Mouse (Mus musculus): ENCODE measurements around the gene Zfp184.

The Zfp184 gene

GRCm38 (mm10) chr13:21993957-21994738, 49.3 kb downstream of the Zfp184 start:
- no peak for DNase-seq

DNA sequence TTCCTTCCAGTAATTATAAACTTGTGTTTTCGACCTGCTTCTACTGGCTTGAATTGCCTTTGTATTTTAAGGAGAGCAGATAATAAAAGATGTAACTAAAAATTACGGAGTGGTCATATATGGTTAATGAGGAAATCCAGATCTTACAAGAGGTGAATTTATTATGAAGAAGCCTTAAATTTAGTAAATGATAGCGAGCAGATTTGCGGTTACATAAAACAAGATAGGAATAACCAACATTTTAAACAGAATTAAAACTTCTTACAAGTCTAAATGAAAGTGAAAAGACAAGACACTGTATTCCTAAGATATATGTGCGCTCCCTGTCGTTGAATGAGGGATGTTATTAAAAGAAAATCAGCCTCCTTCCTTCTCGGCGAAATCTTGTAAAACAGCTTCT, 50.0 kb downstream of the Zfp184 start:
- DNase-seq = no peak

GRCm38 (mm10) chr13:21995331-21995914, 50.5 kb downstream of the Zfp184 start:
- DNase-seq = no peak

GRCm38 (mm10) chr13:21996101-21996839, 51.4 kb downstream of the Zfp184 start:
- no peak for DNase-seq

DNA sequence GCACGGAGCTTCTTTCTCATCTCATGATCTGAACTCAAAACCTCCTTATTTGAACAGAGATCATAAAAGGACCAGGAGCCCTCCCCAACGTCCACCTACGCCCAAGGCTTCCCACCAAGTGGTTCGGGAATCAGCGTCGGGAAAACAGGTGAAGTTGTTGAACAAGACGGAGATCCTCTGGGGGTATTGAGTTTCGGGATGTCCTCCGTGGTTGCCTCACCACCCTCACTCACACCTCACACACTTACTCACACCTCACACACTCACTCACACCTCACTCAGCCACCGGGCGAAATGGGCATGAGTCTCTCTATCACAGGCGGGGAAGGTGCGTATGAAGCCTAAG, 51.9 kb downstream of the Zfp184 start:
- DNase-seq = no peak

DNA sequence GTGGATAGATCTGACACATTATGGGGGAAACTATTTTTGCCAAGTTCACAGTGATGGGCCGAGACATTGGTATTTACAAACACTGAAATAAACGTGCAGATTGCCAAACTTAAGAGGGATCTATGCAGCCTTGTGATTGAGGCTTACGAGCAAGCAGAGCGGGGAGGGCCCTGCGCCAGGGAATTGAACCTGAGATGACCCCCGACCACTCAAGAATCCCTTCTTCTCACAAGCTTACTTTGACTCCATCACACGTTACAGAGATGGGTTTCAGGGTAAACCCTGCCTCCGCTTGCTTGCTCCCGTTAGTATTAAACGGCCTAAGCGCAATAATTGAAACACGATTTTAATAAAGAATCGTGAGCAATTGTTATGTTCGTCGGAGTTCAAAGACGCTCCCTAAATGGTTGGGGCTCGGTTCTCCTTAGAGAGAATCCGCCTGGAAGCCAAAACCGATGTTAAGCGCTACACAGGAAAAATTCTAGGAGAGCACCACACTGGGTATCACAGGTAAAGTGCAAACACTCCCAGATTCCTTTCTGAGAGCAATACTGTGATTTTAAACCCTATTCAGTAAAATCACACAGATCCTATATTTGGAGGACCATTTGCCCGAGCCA, 52.4 kb downstream of the Zfp184 start:
- DNase-seq = no peak

- DNase-seq = no peak
Observed at GRCm38 (mm10) chr13:21997821-21998220, 52.9 kb downstream of the Zfp184 start.

GRCm38 (mm10) chr13:21998412-21998811, 53.5 kb downstream of the Zfp184 start:
- DNase-seq = no peak

- no peak for DNase-seq
Observed at GRCm38 (mm10) chr13:21999147-21999546, 54.3 kb downstream of the Zfp184 start.

GRCm38 (mm10) chr13:22001346-22001745, 56.5 kb downstream of the Zfp184 start:
- DNase-seq = no peak

DNA sequence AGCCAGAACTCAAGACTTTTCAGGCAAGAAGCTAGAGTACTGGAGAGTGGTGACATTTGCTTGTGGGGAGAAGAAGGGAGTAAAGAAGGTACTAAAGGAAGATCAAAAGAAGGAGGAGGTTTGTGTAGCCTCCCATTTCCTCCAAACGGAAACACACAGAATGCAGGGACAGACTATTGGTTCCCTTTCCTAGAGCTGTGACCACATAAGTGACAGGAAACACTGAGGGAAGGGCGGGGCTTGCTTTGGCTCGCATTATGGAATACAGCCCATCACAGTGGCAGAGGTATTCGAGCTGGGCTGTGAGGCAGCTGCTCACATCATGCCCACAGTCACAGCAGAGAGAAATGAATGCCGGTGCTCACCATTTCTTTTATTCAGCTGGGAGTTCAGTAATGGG, 56.9 kb downstream of the Zfp184 start:
- DNase-seq = no peak

DNA sequence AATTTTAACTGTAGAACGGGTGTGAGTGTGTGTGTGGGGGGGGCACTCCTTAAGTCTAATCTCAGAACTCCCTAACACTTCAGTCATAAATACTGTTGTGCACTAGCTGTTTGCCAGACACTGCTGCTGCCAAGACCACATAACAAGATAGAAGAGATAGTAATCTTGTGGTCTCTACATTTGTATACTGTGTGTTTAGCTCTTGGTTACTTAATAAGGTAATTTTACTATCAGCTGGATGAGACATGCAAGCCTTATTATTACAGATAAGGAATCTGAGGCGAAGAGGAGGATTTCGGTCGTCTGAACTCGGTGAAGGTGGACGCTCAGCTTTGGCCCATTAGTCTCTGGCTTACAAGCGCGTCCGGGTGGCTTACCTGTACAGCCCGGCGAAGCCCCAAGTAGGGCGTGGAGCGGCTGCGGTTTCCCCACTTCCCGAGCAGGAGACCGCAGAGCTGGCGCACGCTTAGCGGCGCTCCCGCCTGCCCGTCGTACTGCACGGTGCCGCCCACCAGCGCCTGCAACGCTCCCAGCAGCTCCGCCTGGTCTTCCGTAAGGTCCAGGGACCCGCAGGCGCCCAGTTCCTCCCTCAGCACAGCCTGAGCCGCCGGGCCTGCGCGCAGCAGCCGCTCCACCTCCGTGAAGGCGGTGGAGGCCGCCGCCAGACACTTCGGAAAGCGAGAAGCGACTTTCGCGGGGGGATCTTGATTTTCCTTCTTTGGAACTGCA, 60.9 kb downstream of the Zfp184 start:
- DNase-seq = no peak

DNA sequence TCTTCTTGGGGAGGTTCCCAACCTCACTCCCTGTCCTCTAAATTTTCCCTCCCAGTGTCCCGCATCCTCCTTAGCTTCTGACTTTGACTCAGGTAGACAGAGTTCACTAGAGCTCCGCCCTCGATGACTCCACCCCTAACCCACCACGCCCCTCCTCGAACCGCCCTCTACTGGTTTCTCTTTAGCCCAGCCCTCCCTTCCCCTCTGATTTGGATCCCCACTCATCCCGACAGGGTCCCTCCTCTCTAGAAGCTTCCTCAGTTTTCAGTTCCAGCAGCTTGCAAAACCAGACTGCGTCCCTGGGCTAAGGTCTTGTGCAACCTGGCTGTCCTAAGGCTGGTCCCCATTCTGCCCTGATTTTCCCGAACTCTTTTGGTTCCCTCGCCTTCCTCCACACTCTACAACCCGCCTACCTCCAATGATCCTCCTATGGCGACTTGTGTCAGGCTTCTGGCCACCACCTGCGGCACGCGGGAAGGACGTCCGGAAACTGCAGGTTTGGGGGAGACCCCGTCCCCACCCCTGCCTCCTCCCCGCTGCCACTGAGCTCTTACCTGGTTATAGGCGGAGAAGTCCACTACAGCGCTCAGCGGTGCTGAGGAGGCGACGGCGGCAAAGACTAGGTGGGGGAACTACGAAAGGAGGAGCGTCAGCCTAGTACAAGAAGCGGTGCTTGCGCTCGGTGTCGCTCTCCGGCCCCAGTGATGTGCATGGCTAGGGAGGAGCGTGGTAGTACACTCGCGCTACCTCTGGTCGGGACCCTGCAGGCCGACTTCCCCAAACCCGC, 61.6 kb downstream of the Zfp184 start:
- peak; percentile 25 for DNase-seq

DNA sequence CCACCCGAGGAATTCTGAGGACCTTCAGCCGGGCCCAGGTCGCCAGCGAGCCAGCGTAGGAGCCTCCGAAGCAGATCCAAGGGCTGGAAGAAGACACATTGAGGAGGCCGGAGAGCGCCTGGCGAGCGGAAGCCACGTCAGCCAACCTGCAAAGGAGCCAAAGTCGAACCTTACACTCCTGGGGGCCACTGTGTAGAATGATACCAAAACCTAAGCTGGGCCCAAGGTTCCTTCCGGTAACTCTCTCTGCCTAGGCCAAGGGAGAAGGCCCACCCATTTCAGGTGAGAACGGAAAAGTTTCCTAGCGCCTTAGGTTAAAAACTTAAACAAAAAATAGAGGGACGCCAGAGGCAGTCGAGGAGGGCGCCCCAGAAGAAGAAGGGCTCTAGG, 62.2 kb downstream of the Zfp184 start:
- DNase-seq = no peak

- no peak for DNase-seq
Observed at GRCm38 (mm10) chr13:22007872-22008271, 63.0 kb downstream of the Zfp184 start.

DNA sequence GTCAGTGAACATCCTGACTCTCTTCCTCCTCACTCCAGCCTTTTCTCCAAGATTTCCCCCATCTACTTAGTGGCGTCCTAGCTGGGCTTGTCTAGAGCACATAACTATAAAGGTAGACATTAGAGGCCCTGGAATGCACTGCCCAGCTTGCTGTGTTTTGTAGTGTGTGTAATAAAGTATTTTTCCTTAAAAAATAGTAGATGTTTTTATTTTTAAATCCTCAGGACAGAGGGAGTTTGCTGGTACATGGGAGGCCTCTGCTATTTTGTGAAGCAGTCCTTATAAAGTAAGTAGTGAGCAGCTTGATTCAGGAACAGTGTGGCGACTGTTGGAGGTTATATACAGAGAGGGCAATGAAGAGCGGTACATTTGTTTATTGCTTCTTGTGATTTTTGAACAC, 63.8 kb downstream of the Zfp184 start:
- no peak for DNase-seq

- DNase-seq = no peak
Observed at GRCm38 (mm10) chr13:22009642-22010041, 64.7 kb downstream of the Zfp184 start, which contains the start of gene Prss16. Gene Prss16 (minus strand): TSS chr13:22009742.
